Mouse (Mus musculus): ENCODE data around the gene Rgs6.
A peak's percentile ranks its signal among the peaks of the same experiment; 100 is the strongest.

Gene Rgs6

DNA sequence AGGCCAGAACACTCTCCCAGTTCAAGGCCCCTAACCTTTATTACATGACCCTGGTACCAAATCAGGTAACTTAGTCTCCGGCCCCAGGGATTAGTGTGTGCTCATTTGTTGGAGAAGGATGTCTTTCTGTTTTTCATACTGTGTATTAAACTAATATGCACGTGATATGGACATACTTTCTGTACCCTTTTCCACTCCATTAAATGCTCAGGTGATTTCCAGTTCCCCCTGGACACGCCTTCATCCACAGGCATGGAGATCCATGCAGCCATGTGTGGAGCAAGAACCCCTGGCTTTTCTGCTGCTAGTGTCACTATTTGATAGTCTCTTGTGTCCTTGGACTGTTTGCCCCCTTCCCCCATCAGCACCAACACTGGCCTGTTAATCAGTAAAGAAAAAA is 390.2 kb downstream of the Rgs6 start:
- DNase-seq (ENCODE audit: low spot score): no peak

GRCm38 (mm10) chr12:82982716-82983115 is 394.6 kb downstream of the Rgs6 start:
- no peak for DNase-seq (ENCODE audit: low spot score)

GRCm38 (mm10) chr12:82985300-82985699 is 397.2 kb downstream of the Rgs6 start:
- no peak for DNase-seq (ENCODE audit: low spot score)

GRCm38 (mm10) chr12:82987661-82988060 is 399.6 kb downstream of the Rgs6 start:
- no peak for DNase-seq (ENCODE audit: low spot score)

- DNase-seq (ENCODE audit: low spot score): no peak
Measured at GRCm38 (mm10) chr12:82993905-82994304, 405.8 kb downstream of the Rgs6 start.

DNA sequence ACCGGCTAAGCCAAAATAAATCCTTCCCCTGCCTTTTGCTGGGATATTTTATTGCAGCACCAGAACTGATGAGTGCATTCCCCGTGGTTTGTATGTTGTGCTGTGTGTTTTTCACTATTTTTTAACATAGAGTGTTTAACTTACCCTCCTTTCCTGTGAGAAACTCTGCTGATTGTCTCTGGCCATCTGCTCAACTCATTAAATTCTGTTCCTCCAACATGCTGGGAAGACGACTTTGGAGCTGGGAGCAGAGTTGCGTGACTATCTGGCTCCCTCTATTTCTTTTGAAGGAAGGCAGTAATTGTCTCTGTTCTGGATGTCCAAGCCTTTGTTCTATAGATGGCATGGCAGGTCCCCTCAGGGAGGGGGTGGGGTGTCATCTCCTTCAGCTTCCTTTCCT is 408.7 kb downstream of the Rgs6 start:
- no peak for DNase-seq (ENCODE audit: low spot score)

GRCm38 (mm10) chr12:82998682-82999332 is 410.7 kb downstream of the Rgs6 start:
- DNase-seq (ENCODE audit: low spot score): no peak

DNA sequence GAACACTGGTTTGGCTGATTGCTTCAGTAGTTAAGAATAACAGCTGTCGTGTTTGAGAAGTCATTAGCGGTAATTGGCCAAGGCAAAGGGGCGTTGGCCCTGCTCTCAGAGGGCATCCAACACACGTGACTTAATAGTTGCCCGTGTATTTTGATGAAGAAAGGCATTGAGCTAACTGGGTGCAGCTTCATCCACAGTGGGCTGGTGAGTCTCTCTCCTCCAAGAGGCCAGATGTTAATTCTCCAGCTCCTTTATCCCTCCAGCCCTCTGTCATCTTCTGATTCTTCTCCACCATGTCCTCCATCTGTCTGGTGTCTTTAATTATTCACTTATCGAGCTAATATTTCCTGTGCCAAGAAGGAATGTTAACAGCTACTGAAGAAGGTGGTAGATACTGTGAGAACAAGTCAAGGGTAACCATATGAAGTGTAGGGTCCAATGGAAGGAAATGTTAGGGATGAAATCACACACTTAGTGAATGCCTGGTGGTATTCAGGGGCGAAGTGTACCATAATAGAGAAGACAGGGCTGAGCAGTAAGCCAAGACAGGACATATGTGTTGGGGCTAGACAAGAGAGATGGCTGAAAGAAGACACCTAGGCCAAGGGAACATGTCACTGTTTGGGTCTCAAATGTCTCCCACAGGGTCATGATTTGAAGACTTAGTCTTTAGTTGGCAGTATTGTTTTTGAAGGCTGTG is 411.4 kb downstream of the Rgs6 start:
- DNase-seq (ENCODE audit: low spot score): no peak

GRCm38 (mm10) chr12:83000033-83000570 is 412.0 kb downstream of the Rgs6 start:
- DNase-seq (ENCODE audit: low spot score): no peak

GRCm38 (mm10) chr12:83000957-83001356 is 412.9 kb downstream of the Rgs6 start:
- no peak for DNase-seq (ENCODE audit: low spot score)

DNA sequence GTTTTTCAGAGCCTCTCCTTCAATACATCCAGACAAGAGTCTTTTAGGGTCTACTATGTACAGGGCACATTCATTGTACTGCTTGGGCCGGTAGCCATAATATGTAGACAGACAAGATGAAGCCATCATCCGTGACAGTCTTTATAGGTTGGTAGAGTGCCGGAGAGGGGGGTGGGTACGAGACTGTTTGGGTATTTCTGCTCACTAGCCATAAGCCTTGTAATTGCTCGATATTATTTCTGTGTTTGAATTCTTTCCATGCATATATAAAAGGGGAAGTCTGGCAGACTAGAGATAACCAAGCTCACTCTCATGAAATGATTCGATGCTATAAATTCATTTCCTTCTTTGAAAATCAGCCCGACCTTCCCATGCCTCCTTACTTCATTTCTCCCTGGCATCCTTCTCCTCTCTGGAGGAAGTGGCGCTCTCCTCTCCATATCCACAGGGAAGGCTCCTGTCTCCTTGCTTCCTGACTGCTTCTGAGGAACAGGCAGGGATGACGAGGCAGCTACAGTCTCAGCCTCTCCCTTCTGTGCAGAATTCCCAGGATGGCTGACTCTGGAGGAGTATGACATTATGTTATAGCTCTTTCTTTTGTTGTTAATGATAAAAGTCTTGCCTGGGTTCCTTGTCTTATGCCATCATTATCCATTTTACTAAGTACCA is 416.1 kb downstream of the Rgs6 start:
- DNase-seq (ENCODE audit: low spot score): no peak

DNA sequence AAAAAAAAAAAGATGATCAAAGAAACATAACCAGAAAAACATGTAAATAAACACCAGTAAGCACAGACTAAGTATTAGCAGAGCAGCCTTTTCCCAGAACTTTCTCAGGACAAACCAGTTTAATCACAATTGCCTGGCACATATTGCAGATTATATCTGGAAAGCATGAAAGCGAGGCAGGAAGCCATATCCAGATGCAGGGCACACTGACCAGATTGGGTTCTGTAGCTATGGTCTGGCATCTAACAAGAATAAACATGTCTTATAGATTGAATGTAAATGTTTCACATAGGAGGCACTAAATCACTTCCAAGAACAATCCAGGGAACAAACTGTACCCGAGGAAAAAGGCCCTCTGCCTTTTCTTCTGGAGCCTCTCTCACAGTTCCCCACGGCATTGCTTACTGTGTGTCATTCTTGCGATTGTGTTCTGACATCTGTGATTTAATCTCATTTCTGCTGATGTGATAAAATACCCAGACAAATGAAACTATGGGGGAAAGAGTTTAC is 423.0 kb downstream of the Rgs6 start:
- DNase-seq (ENCODE audit: low spot score): no peak

DNA sequence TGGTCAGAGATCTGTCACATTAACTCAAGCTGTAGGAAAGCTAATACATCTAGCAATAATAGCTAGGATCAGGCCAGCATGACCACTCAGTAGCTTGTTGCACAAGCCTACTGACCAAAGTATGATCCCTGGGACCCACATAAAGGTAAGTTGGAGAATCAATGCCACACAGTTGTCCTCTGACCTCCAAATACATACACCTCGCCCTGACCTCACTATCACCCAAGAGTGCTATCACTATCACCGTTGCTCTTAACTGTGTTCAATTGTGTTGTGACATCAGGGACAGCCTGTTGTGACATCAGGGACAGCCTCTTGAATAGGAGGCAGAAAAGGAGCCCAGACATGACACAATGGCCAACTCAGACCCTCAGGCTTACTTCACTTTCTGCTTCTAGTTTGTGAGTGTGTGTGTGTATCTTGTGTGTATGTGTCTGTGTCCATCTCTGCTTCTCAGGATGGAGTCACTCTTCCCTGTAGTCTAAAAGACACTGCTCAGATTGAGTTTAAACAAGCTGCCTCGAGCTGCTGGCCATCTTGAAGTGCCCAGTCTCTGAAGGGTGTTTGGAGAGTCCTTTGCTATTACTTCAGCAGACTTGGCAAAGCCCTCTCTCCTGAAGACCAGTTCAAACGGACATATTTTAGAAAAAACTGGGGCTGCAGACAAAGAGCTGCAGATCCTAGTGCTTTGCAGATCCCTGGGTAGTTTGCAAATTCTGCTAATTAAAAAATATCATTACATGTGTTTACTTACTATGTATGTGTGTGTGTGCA is 426.0 kb downstream of the Rgs6 start:
- DNase-seq (ENCODE audit: low spot score): no peak

DNA sequence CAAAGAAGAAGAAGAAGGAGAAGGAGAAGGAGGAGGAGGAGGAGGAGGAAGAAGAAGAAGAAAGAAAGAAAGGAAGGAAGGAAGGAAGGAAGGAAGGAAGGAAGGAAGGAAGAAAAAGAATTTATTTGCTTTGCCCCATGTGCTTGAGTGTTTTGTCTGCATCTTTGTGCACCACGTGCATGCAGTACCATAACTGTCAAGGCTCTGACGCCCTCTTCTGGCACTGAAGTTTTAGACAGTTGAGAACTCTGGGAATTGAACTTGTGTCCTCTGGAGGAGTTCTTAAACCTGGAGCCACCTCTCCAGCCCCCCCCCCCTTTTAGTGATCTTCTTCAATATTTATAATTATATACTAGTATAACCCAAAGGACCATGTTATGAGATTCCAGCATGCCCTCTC is 426.8 kb downstream of the Rgs6 start:
- no peak for DNase-seq (ENCODE audit: low spot score)

DNA sequence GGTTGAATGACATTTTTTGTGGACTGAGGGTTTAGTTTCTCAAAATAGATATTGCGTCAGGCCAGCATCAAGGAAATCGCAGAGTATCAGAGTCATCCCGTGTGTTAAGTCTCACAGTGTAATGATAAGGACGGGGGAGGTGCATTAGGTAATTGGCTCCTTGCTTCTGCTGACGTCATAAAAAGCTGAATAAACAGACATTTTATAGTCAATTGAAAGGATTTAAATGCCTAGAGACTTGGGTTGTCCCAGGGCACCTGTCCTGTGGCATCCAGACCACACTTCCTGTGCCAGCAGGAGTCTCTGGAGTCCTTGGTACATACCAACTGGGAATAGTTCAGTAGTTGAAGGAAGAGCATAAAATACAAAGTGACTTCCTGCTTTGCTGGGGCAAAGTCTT is 427.3 kb downstream of the Rgs6 start:
- DNase-seq (ENCODE audit: low spot score): no peak

GRCm38 (mm10) chr12:83016486-83016885 is 428.4 kb downstream of the Rgs6 start:
- DNase-seq (ENCODE audit: low spot score): no peak

DNA sequence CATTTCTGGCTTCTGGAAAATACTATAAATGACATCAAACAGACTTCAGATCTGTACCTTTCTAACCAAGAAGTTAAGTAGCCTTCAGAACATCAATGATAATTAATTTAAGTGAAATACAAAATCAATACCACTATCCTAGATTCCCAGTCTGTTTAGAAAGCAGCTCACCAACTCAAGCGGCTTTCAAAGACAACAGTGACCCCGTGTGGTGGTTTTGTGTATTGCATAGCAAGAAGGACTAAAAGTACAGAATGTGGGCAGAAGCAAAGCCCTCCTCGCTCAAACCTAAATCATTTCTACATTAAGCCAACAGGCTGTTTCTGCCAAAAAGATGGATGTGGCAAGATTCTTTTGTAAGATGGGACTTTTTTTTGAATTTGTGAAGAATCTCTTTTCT is 429.9 kb downstream of the Rgs6 start:
- DNase-seq (ENCODE audit: low spot score): peak; percentile 48

- DNase-seq (ENCODE audit: low spot score): no peak
Measured at GRCm38 (mm10) chr12:83026985-83027384, 438.9 kb downstream of the Rgs6 start.

DNA sequence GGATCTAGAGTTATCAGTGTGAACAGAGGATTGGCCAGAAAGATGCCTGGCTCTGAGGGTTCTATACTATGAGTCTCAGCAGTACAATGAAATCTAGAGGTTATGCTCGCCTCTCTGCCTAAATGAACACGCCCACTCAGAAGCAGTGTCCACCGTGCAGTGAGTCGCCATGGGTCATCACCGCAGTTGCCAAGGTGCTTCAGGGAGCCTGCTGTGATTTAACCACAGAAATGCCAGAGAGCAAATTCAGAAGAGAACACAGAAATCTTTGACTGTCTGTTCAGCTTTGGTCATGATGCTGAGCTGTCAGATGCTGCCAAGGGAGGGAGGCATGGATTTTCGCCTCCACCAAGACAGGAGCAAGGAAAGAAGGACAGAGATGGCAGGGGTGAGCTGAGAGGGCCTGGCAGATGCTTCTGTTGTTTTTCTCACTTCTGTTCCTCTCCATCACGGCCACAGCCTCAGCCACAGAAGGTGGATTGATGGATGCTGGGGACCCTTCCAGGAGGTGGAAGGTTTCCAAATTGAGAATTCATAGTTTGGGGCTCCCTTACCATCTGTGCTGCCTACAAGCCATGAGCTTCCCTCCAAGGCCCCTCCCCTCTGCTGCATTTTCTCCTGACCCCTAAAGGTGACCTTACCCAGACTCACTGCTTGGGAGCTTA is 445.2 kb downstream of the Rgs6 start:
- DNase-seq (ENCODE audit: low spot score): no peak

- DNase-seq (ENCODE audit: low spot score): no peak
Measured at GRCm38 (mm10) chr12:83034859-83035569, 446.9 kb downstream of the Rgs6 start.

All from ovary, postnatal 36 days (tissue).